Mouse (Mus musculus) erythroblast, embryonic 14.5 days (primary cell): ENCODE measurements around the gene Adam30. TPM values are rescaled to one million over a fixed set of nuclear protein-coding genes. Genes with fewer than 3 reads are reported as not detected.
"Not testable (repeated sequence)": the region's sequence is repeated elsewhere in the genome, so short reads cannot be mapped to it uniquely, and the experiment has no call there.

Experiments used
- H3K27me3 ChIP-seq: 2 replicates; pipeline ENCODE4 v1.6.1; 2012; ENCODE audit warnings: inconsistent platforms; ENCODE audit not compliant: control insufficient read depth
- H3K36me3 ChIP-seq: 2 replicates; pipeline ENCODE4 v1.6.1; 2012; ENCODE audit warnings: mild to moderate bottlenecking, inconsistent platforms; ENCODE audit not compliant: control insufficient read depth
- H3K4me1 ChIP-seq: 2 replicates; pipeline ENCODE4 v1.6.1; 2012; ENCODE audit warnings: inconsistent platforms; ENCODE audit not compliant: control insufficient read depth
- H3K4me3 ChIP-seq: replicated peaks from 2 replicates; pipeline ENCODE3; 2012; ENCODE audit warnings: moderate library complexity, mild to moderate bottlenecking, inconsistent platforms
- H3K9me3 ChIP-seq: 2 replicates; pipeline ENCODE4 v1.6.1; 2012; ENCODE audit warnings: low read length, inconsistent platforms, mixed read lengths; ENCODE audit not compliant: control insufficient read depth
- GATA1 ChIP-seq: IDR thresholded peaks from 2 replicates; pipeline ENCODE4 v1.6.1; 2012; ENCODE audit warnings: low read length, inconsistent platforms, mixed read lengths
- TAL1 ChIP-seq: IDR thresholded peaks from 3 replicates; pipeline ENCODE4 v1.6.1; 2012; ENCODE audit warnings: low read length, inconsistent platforms, mixed read lengths
- polyA plus RNA-seq: library from polyadenylated mRNA; stranded (reverse); fragments of >175 nt; gene quantifications from 2 replicates; pipeline ENCODE4 v1.2.3, GENCODE M21; 2012

The Adam30 gene
- polyA plus RNA-seq: not detected in 2 replicates

- Histone ChIP-seq H3K27me3 (no peaks in the 10 kb centered on the region), H3K4me3 (no peak within 1 kb of the TSS), H3K4me1 (no peaks in the 10 kb centered on the region), H3K9me3 (no peaks in the 10 kb centered on the region), H3K36me3 (no peaks in the 10 kb centered on the region)
- TF ChIP-seq GATA1 (no peak), TAL1 (no peak)
Observed at GRCm38 (mm10) chr3:98160330-98160729, at the start of gene Adam30. TSS of gene Adam30 (plus strand) at chr3:98160630.

GRCm38 (mm10) chr3:98118252-98118651 lies 42.2 kb upstream of the Adam30 start:
- Histone ChIP-seq H3K4me3 (no peak overlapping the region), H3K27me3 (no peaks in the 10 kb centered on the region), H3K9me3 (no peaks in the 10 kb centered on the region), H3K36me3 (peaks cover 58% of the 10 kb centered on the region), H3K4me1 (no peaks in the 10 kb centered on the region)
- no peak for TF ChIP-seq GATA1
- TF ChIP-seq TAL1: no peak

- H3K36me3 ChIP-seq: peaks cover 65% of the 10 kb centered on the region
- H3K9me3 ChIP-seq: no peaks in the 10 kb centered on the region
- TF ChIP-seq TAL1 (no peak), GATA1 (no peak)
- no peak overlapping the region for H3K4me3 ChIP-seq
- no peaks in the 10 kb centered on the region for H3K27me3 ChIP-seq
- no peaks in the 10 kb centered on the region for H3K4me1 ChIP-seq
Observed at GRCm38 (mm10) chr3:98119338-98119737, 41.1 kb upstream of the Adam30 start.

GRCm38 (mm10) chr3:98120884-98121283 lies 39.5 kb upstream of the Adam30 start:
- H3K27me3 ChIP-seq: no peaks in the 10 kb centered on the region
- H3K4me3 ChIP-seq: no peak overlapping the region
- H3K9me3 ChIP-seq: no peaks in the 10 kb centered on the region
- TF ChIP-seq TAL1 (no peak), GATA1 (no peak)
- H3K36me3 ChIP-seq: peaks cover 68% of the 10 kb centered on the region
- H3K4me1 ChIP-seq: no peaks in the 10 kb centered on the region

- Histone ChIP-seq H3K36me3 (peaks cover 60% of the 10 kb centered on the region), H3K4me3 (no peak overlapping the region), H3K4me1 (no peaks in the 10 kb centered on the region), H3K9me3 (no peaks in the 10 kb centered on the region; the same call in 1 of the 2 replicates), H3K27me3 (no peaks in the 10 kb centered on the region)
- no peak for TF ChIP-seq TAL1
- no peak for TF ChIP-seq GATA1
Observed at GRCm38 (mm10) chr3:98127775-98128174, 32.7 kb upstream of the Adam30 start.

- Histone ChIP-seq H3K27me3 (no peaks in the 10 kb centered on the region), H3K4me1 (no peaks in the 10 kb centered on the region), H3K9me3 (no peaks in the 10 kb centered on the region; the same call in 1 of the 2 replicates), H3K4me3 (no peak overlapping the region), H3K36me3 (peaks cover 56% of the 10 kb centered on the region)
- TF ChIP-seq TAL1: no peak
- no peak for TF ChIP-seq GATA1
Observed at GRCm38 (mm10) chr3:98128716-98129115, 31.7 kb upstream of the Adam30 start.

GRCm38 (mm10) chr3:98132140-98132539 lies 28.3 kb upstream of the Adam30 start:
- not testable (repeated sequence) for H3K4me3 ChIP-seq, H3K27me3 ChIP-seq, H3K4me1 ChIP-seq, H3K9me3 ChIP-seq
- peaks cover 60% of the 10 kb centered on the region for H3K36me3 ChIP-seq

GRCm38 (mm10) chr3:98132636-98133035 lies 27.8 kb upstream of the Adam30 start:
- Histone ChIP-seq H3K27me3 (no peaks in the 10 kb centered on the region), H3K36me3 (peaks cover 64% of the 10 kb centered on the region), H3K9me3 (no peaks in the 10 kb centered on the region; the same call in 1 of the 2 replicates), H3K4me1 (no peaks in the 10 kb centered on the region), H3K4me3 (no peak overlapping the region)
- TF ChIP-seq GATA1 (no peak), TAL1 (no peak)

- H3K4me1 ChIP-seq: no peaks in the 10 kb centered on the region
- no peak for TF ChIP-seq GATA1
- TF ChIP-seq TAL1: no peak
- no peaks in the 10 kb centered on the region for H3K27me3 ChIP-seq
- no peak overlapping the region for H3K4me3 ChIP-seq
- H3K36me3 ChIP-seq: peaks cover 86% of the 10 kb centered on the region
- H3K9me3 ChIP-seq: no peaks in the 10 kb centered on the region
Observed at GRCm38 (mm10) chr3:98141456-98141855, 19.0 kb upstream of the Adam30 start.

- Histone ChIP-seq H3K4me3 (no peak overlapping the region), H3K9me3 (no peaks in the 10 kb centered on the region)
Observed at GRCm38 (mm10) chr3:98142862-98143261, 17.6 kb upstream of the Adam30 start.

More at GRCm38 (mm10) chr3:98142862-98143261, 17.6 kb upstream of the Adam30 start:
- TF ChIP-seq GATA1 (no peak), TAL1 (no peak)
- Histone ChIP-seq H3K27me3 (no peaks in the 10 kb centered on the region), H3K36me3 (peaks cover 89% of the 10 kb centered on the region), H3K4me1 (no peaks in the 10 kb centered on the region)
